Mouse (Mus musculus) adrenal gland, adult 8-10 months (tissue): ENCODE measurements around the gene Fcrlb. TPM values are rescaled to one million over a fixed set of nuclear protein-coding genes. Genes with fewer than 3 reads are reported as not detected.
"Not testable (repeated sequence)": the region's sequence is repeated elsewhere in the genome, so short reads cannot be mapped to it uniquely, and the experiment has no call there.

Source experiments
- DNase-seq: peaks from one replicate; pipeline ENCODE4 v3.0.0; 2022
- total RNA-seq, 4 experiments: library from RNA; stranded (reverse); gene quantifications; 2 replicates each; pipeline ENCODE4 v1.2.4; 2022

Gene Fcrlb
- total RNA-seq: not detected

- DNase-seq: no peak
Measured at GRCm38 (mm10) chr1:170912891-170913615, at the start of gene Fcrlb. Gene Fcrlb (minus strand): TSS chr1:170912941.

DNA sequence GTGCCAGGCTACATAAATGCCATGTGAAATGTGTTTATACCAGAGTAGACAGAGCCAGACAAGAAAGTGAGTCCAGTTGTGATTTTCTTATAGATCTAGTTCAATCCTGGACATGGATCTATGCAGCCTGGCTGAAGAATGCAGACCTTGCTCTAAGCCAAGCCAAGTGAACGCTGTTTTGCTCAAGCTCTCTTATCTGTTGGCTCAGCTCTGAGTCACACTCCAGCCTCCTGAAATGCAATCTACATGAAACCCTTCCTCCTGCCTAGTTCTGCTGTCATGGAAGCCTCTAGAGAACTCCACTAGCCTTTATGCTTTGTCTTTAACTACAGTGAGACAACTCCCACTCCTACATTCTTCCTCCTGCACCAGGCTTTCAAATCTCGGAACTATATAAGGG, 49.6 kb upstream of the Fcrlb start:
- DNase-seq: peak; percentile 39

DNA sequence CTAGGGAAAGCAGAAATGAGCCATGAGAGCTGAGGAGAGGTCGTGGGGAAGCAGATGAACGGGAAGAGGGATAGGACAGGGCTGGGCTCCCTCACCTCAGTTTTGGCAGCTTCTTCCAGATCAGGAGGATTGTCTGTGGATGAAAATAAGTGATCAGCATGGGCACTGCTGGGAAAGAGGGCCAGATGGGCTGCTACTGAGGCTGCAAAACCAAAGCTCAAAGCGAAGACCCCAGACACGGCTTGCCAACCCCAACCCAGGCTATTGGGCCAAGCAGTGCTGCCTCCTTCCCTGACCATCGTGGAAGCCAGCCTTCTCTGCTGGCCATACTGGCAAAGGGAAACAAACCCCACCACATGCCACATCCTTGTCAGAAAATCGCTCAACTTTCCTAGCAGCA, 48.4 kb upstream of the Fcrlb start:
- DNase-seq: no peak

- no peak for DNase-seq
Measured at GRCm38 (mm10) chr1:170959791-170960190, 47.0 kb upstream of the Fcrlb start.

DNA sequence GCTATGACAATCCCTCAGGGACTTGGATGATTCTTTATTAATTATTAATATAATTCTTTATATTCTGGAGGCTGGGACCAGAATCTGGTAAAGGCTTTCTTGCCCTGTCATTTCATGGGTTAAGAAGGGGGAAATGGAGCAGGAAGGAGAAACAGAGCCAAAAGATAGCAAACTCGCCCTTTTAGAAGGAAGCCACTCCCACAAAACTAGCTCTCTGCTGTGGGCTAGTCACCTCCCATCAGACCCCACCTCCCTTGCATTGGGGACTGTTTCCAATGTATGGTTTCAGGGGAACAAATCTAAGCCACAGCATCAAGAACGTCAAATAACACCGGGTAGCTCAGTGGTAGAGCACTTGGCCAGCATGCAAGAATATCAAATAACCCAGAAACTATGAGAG, 45.5 kb upstream of the Fcrlb start:
- no peak for DNase-seq

DNA sequence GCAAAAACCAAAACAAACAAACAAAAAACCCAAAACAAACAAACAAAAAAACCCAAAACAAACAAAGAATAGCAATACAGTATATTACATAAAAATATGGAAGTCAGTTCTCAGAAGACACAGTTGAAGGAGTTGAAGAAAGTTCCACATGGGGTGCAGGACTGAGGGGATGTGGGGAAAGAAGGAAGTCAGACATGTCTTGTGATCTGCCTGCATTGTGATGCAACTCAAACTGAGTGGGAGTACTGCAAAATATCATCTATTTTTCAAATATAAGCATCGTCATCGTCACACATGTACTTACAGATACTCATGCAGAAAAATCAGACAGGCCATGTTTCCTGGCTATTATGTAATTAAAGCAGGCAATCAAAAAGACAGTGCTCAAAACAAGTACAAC, 40.5 kb upstream of the Fcrlb start:
- no peak for DNase-seq

- DNase-seq: no peak
Measured at GRCm38 (mm10) chr1:170950772-170951171, 38.0 kb upstream of the Fcrlb start.

GRCm38 (mm10) chr1:170944908-170945307, 32.2 kb upstream of the Fcrlb start:
- not testable (repeated sequence) for DNase-seq

- DNase-seq: not testable (repeated sequence)
Measured at GRCm38 (mm10) chr1:170944151-170944550, 31.4 kb upstream of the Fcrlb start.

GRCm38 (mm10) chr1:170939255-170939654, 26.5 kb upstream of the Fcrlb start:
- peak; percentile 26 for DNase-seq

DNA sequence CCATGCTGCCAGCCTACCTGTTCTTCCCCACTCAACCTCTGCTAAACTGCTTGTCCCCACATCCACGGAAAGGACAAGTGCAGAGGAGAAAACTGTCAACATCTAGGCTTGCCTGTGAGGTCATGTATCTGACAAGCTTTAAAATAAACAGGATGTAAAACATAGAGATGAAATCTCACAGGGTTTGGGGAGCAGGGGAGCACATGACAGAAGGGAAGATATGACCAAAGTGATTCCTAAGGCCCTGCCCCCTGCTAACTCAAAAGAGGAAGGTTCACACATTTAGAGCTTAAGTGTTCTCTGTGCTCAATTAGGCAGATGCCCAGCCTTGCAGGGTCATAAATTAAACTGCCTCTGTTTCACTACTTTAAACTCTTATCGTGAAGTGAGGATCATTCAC, 21.6 kb upstream of the Fcrlb start:
- no peak for DNase-seq

- no peak for DNase-seq
Measured at GRCm38 (mm10) chr1:170933940-170934339, 21.2 kb upstream of the Fcrlb start.

- DNase-seq: no peak
Measured at GRCm38 (mm10) chr1:170933386-170933920, 20.7 kb upstream of the Fcrlb start.

- DNase-seq: no peak
Measured at GRCm38 (mm10) chr1:170932043-170932442, 19.3 kb upstream of the Fcrlb start.

DNA sequence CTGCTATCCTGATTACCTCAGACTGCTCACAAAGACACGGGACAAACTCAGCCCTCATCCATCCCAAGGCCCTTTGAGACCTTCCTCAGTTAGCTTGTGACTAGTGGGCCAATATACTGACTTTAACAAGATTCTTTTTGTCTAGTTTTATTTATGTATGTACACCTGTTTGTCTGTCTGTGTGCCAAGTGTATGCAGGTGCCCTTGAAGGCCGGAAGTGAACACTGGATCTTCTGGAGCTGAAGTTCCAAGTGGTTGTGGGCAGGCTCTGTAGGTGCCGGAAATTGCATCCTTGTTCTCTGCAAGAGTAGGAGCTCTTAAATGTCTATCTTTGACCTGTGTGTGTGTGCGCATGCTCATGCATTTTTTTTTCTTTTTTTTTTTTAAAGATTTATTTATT, 16.5 kb upstream of the Fcrlb start:
- DNase-seq: no peak

GRCm38 (mm10) chr1:170928467-170928866, 15.7 kb upstream of the Fcrlb start:
- DNase-seq: no peak

- no peak for DNase-seq
Measured at GRCm38 (mm10) chr1:170927378-170927777, 14.6 kb upstream of the Fcrlb start, which contains the start of gene Fcrla. Gene Fcrla (minus strand): TSS chr1:170927583.

DNA sequence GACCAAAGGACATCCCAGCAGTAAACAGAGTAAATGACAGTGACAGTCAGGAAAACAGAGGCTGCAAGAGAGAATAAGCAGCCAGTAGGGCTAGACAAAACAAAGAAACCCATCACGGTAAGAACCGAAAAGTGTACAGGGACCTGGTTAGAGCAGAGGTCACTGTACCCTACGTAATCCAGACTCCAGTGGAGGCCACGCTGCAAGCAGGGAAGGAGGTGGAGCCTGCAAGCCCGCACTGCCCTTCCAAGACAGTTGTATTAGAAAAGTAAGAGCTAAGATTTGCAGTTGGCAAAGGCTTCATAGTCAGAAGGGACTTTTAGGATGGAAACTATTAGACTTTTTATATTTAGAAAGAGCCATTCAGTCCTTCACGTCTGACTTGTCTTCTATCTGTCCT, 14.2 kb upstream of the Fcrlb start:
- DNase-seq: peak; percentile 20

DNA sequence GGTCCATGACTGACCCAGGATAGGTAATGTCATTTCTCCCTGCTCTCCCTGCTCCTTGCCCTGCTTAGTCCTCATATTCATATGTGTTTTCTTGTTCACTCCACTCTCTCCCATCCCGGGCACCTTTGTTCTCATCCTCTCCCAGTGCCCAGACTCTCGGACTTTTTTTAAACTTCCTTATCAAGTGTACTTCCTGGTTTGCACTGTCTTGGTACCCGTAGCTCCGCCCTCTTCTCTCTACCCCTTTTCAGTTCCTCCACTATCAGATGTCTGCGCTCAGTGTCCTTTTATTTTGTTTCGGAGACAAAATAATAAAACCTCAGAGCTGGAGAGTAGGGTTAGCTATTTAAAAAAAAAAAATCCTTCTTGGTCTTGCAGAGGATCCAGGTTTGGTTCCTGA, 11.7 kb upstream of the Fcrlb start:
- DNase-seq: no peak

DNA sequence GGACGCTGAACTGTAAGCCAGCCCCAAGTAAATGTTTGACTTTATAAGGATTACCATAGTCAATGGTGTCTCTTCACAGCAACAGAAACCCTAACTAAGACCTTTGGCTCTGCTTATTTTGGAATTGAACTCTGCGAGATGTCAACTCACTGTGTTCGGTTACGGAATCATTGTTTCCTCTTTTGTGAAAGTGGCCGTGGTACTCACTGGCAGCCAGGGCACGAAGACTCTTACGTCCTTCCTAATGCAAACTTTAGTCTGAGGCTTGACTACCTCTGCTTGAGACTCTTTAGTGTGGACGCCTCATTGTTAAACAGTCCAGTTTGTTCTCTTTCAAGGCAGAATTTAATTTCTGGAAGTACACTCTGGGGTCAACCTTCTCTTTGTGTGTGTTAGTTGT, 6.6 kb upstream of the Fcrlb start:
- no peak for DNase-seq

DNA sequence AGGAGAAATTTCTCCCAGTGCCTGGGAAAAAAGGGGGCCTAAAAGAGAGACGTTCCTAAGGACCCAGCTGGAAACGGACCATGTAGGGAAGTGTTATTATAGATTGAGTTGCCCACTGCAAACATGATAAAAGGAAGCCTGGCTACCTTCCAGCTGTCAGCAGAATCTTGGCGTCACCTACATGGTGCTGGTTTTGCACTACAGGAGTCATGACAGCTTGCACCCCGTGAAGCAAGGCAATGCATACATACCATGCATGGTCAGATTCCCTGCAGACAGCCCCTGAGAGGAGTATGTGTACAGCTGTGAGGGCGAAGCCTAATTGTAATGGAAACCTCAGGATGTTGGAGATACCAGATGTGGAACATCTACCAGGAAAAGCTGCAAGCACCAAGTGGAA, 2.9 kb upstream of the Fcrlb start:
- no peak for DNase-seq

- DNase-seq: no peak
Measured at GRCm38 (mm10) chr1:170911907-170912660, 657 bp downstream of the Fcrlb start.

DNA sequence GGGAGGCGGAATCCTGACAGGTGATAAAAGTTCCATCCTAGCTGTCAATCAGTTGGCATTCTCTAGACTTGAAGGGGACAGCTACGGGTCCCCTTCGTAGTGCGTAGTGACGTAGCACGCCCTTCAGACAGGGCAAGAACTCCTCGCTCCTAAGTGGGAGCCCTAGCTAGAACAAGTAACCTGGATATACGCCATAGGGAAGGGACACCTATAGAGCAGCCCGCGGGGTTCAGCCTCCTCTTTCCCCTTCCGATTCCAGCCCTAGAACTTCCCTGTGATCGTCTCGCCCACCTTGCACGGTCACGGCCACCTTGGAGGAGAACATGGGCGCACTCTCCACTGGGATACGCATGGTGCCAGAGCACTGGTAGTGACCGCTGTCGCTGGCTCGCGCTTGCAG, 4.4 kb downstream of the Fcrlb start:
- no peak for DNase-seq
